Mouse (Mus musculus): ENCODE results near the gene Rsg1. TPM values are rescaled to one million over a fixed set of nuclear protein-coding genes. Genes with fewer than 3 reads are reported as not detected.

Gene Rsg1
- total RNA-seq, 2 experiments from 2014 or later, result 0.45 to 0.60 TPM

DNA sequence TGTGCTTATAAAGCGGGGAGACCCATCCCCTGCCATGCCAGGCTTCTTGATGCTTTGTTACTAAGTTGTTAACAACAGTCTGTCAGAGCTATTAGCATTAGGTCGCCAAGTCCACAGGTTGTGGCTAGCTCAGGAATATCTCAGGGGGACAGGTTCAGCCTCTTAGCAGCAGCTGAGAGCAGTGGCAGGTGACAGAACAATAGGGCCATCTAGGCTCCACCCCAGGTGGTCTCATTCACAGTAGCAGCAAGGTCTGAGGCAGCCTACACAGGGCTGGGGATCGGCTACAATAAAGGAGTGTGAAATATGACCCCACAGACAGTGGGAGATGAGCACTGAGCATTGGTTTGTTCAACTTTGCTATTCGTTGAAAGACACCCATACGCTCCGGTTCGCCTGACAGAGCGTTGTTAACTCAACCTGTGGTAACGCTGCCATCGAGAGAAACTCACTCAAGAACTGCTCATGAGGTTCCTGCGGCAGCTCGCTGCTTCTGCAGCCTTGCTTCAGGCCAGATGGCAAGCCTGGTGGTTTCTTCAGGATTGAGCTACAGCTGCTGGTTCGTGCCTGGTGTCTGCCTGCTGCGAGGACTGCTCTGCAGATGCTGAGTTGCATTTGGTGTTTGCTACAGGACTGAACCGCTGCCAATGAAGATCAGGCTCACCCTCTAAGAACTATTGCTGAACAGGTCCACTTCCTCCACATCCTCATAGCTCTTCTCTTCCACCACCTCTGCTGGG, 56.6 kb downstream of the Rsg1 start:
- DNase-seq (ENCODE audit: low spot score), result no peak
- intact Hi-C loops (cut with DNase I), result loop anchor here (10.0 kb wide), 1 partner anchor 304 kb away; no protein-coding TSS in a partner anchor

DNA sequence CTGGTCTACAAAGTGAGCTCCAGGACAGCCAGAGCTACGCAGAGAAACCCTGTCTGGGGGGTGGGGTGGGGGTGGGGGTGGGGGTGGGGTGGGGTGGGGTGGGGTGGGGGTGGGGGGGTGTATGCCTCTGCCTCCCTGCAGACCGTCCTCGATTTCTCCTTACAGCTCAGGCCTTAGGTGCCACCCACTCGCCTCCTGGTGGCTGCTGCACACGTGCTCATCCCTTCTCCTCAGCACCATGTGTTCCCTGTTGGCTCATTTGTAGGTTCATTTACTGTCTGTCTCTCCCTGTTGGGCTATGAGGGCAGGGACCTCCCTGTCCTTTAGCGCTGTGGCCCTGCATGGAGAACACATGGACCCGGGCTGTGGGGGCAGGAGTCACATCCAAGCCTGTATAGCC, 57.5 kb downstream of the Rsg1 start:
- DNase-seq (ENCODE audit: low spot score), result no peak
- intact Hi-C loops (cut with DNase I), result loop anchor here (10.0 kb wide), 1 partner anchor 304 kb away; no protein-coding TSS in a partner anchor

DNA sequence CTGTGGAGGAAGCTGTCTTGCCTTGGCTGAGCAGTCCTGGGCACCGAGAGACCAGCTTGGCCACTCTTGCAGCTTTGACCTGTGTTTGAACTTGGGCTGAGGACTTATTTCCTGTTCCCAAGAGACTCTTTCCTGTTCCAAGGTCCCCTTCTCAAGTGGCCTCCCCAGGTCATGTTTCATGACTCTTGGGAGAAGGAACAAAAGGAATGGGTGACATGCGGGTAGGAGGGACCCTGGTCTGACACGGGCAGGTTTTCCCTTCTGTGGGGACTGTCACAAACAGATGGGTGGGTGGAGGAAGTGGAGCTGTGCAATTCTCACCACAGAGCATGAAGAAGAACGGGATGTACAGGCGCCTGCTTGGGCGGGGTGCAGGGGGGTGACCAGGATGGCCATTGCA, 58.0 kb downstream of the Rsg1 start:
- DNase-seq (ENCODE audit: low spot score), result no peak
- intact Hi-C loops (cut with DNase I), result loop anchor here (10.0 kb wide), 1 partner anchor 303 kb away; no protein-coding TSS in a partner anchor

DNA sequence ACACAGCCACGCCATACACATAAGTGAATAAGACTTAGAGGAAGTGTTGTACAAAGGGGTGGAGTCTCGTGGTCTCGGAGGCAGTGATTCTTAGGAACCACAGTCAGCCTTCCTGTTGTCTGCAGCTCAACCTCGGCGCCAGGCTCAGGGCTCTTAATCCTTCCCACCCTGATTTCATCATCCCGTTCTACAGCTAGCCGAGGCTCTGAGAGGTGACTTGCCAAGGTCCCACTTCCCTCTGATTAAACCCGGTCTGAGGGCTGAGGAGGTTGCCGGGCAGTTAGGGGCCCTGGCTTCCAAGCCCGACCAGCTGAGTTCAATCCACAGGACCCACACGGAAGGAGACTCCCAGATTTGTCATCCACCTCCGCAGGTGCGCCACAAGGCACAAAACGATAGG, 59.1 kb downstream of the Rsg1 start:
- no peak for DNase-seq (ENCODE audit: low spot score)
- intact Hi-C loops (cut with DNase I), result loop anchor here (1.0 to 10.0 kb wide), 2 partner anchors 90 to 302 kb away; no protein-coding TSS in a partner anchor

DNA sequence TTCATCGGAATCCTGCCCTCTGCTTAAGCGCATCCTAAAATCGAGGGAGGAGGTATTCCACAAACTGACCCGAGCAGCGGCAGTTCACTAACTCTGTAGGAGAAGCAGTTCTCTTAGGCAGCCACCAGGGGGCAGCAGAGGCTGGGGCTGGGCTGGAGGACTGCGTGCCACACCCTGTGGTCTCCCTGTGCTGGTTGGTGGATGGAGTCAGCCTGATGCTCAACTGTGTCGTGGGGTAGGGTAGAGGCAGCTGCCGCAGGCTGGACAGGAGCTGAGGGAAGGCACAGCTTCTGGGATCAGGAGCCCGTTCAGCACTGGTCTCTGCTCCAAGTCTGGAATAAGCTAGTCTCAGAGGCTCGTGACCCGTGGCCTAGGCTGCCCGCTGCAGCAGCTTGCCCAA, 59.5 kb downstream of the Rsg1 start:
- intact Hi-C loops (cut with DNase I), result loop anchor here (1.0 to 10.0 kb wide), 2 partner anchors 90 to 302 kb away; no protein-coding TSS in a partner anchor
- peak; percentile 77 for DNase-seq (ENCODE audit: low spot score)

DNA sequence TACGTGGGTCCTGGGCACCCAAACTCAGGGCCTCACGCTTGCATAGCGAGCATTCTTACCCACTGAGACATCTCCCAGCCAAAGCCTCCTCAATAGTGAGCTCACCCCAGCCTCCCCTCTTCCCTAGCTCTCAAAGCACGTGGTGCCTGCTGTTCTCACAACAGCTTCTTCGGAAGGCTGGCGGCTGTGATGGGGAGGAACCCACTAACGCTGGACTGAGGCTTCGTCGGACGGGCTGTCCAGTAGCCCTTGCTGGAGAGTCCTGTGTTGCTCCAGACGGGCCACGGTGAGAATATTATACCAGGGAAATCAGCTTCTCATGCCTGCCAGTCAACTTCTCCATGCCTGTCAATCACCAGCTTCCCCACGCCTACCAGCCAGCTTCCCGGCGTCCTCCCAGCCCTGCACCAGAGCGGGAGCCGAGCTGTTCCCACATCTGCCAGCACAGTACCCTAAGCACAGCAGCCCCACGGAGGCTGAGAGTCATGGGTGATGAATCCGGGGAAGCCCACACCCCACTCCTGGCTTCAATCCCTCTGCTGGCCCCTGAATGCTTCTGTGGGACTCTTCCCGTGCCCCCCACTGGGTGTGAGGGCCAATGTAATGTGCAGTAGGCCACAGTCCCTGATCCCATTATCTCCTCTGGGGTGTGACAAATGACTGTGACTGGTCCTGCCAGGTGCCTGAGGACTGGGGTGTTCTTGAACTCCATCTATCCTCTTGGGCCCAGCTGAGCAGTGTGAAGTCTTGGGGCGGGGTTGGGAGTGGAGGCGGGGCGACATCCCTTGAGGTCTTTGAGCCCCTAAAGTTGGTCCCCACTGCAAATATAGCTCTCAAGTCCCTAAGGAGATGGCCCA, 61.0 kb downstream of the Rsg1 start:
- intact Hi-C loops (cut with DNase I), result loop anchor here (5.0 to 10.0 kb wide), 2 partner anchors 38 to 300 kb away; no protein-coding TSS in a partner anchor
- no peak for DNase-seq (ENCODE audit: low spot score)

Other genes with a start within 250 kb of the Rsg1 start
- gene Atp13a2, start 227.1 kb upstream of the Rsg1 start, total RNA-seq (2021), result 10 to 100 TPM; 16.5 to 19.4 TPM
- 1 to 10 TPM; 6.7 to 6.9 TPM for gene Mfap2, start 203.5 kb upstream of the Rsg1 start, total RNA-seq (2021)
- gene Crocc, start 153.4 kb upstream of the Rsg1 start, total RNA-seq (2021), result 1 to 10 TPM; 5.1 to 5.4 TPM
- 10 to 100 TPM; 17.2 TPM for gene Necap2, start 135.6 kb upstream of the Rsg1 start, total RNA-seq (2021)
- gene Spata21, start 125.6 kb upstream of the Rsg1 start, total RNA-seq (2021), result not detected
- 10 to 100 TPM; 85.1 to 96.1 TPM for gene Szrd1, start 74.2 kb upstream of the Rsg1 start, total RNA-seq (2021)
- gene Fbxo42, start 66.0 kb upstream of the Rsg1 start, total RNA-seq (2021), result 10 to 100 TPM in 1 of 2 experiments, 1 to 10 TPM in 1; 10.0 to 10.1 TPM
- gene Arhgef19, start 25.5 kb downstream of the Rsg1 start, total RNA-seq (2021), result 10 to 100 TPM; 28.5 to 36.4 TPM
- gene Epha2, start 87.3 kb downstream of the Rsg1 start, total RNA-seq (2021), result 1 to 10 TPM; 6.8 to 7.7 TPM
- gene Fam131c, start 154.3 kb downstream of the Rsg1 start, total RNA-seq (2021), result under 1 TPM; 0.42 to 0.73 TPM
- gene Clcnka, start 184.8 kb downstream of the Rsg1 start, total RNA-seq (2021), result not detected
- gene Clcnkb, start 202.1 kb downstream of the Rsg1 start, total RNA-seq (2021), result 1 to 10 TPM in 1 of 2 experiments, under 1 TPM in 1; 0.60 to 1.5 TPM
- 1,000 to 10,000 TPM; 1,043 to 1,140 TPM for gene Hspb7, start 206.8 kb downstream of the Rsg1 start, total RNA-seq (2021)
- 1 to 10 TPM in 1 of 2 experiments, under 1 TPM in 1; 0.50 to 1.5 TPM for gene Srarp, start 222.1 kb downstream of the Rsg1 start, total RNA-seq (2021)
- 10 to 100 TPM; 22.7 to 23.5 TPM for gene Zbtb17, start 230.7 kb downstream of the Rsg1 start, total RNA-seq (2021)